Mouse (Mus musculus) thymus, adult 2 months (tissue): ENCODE measurements around the gene Psmd4.

Source experiments
- CTCF ChIP-seq: fragments of 200-500 bp; IDR thresholded peaks from 2 replicates; pipeline ENCODE4 v1.5.1; 2012; ENCODE audit warnings: mild to moderate bottlenecking, control low read depth, low read length, moderate library complexity, borderline replicate concordance; ENCODE audit not compliant: control insufficient read depth, poor library complexity, insufficient read depth; ENCODE audit errors: extremely low read depth
- POLR2A ChIP-seq: fragments of 200-500 bp; IDR thresholded peaks from 2 replicates; pipeline ENCODE4 v1.6.1; 2012; ENCODE audit warnings: mild to moderate bottlenecking, low read length, control low read depth, moderate library complexity; ENCODE audit not compliant: control insufficient read depth, poor library complexity, insufficient read depth; ENCODE audit errors: extremely low read depth

DNA sequence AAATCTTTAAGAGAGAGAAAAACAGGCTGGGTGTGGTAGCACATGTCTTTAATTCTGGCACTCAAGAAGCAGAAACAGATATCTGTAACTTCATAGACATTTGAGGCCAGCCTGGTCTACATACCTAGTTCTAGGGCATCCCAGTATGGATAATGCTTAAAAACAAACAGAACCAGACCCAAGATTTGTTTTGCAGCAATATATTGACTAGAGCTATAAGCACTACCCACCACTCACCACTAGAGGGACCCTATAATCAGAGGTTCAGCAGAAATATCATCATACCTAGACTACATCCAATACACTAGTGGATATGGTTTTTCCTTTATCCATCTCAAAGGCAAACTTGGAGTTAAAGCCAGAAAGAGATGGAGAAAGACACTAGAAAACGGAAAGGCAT lies 10.5 kb upstream of the Psmd4 start:
- TF ChIP-seq CTCF (no peak), POLR2A (no peak)
